Mouse (Mus musculus) thymus, adult 2 months (tissue): ENCODE measurements at regions not wholly inside any gene's neighbourhood (a gene's known extent, or its start where the extent isn't known, plus 50 kb on each side); places are given as distances from the start of the nearest gene placed in this dataset.

Experiments
- CTCF ChIP-seq: fragments of 200-500 bp; IDR thresholded peaks from 2 replicates; pipeline ENCODE4 v1.5.1; 2012; ENCODE audit warnings: mild to moderate bottlenecking, control low read depth, low read length, moderate library complexity, borderline replicate concordance; ENCODE audit not compliant: control insufficient read depth, poor library complexity, insufficient read depth; ENCODE audit errors: extremely low read depth
- POLR2A ChIP-seq: fragments of 200-500 bp; IDR thresholded peaks from 2 replicates; pipeline ENCODE4 v1.6.1; 2012; ENCODE audit warnings: mild to moderate bottlenecking, low read length, control low read depth, moderate library complexity; ENCODE audit not compliant: control insufficient read depth, poor library complexity, insufficient read depth; ENCODE audit errors: extremely low read depth

DNA sequence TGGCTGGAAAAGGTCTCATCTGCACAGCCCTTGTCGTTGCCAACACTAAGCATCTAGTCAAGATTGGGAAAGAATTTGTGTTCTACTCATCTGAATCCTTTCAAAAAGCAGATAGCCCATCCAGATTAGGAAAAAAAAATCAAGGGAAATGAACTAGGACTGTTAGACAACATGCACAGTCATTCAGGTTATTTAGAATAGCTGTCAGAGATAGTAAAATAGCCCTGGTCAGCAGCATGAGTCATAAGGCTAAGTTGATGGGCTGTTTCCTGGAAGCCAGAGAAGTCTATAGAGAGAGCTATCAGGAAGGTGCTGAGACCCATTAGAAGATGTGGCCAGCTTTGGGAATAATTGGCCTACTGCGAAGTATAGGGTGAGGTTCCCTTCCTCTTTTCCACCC is 1447.4 kb downstream of the Slc22a22 start:
- TF ChIP-seq POLR2A (no peak), CTCF (no peak)
